14 mouse cellular contexts compared by ENCODE assay signal in genomic region chr1:92703903-92704302, GRCm38 (mm10). TPM values are rescaled to one million over a fixed set of nuclear protein-coding genes. Genes with fewer than 3 reads are reported as not detected.
DNase-seq lines count a peak whose midpoint lies in the region; ATAC-seq and TF ChIP-seq lines count a peak whose summit lies in the region.
"Had no signal": no experiment of that assay in that cellular context is flagged by ENCODE, and none has a peak within 500 bp of the region (broad histone marks: within the 10 kb centered on the region; RNA-seq: fewer than 3 reads in every experiment).

No protein-coding gene starts in this region.

- POLR2A ChIA-PET in Patski (lab: Charles Lee), result no interaction called here

- no peaks in the 10 kb centered on the region for H3K27me3 ChIP-seq in Patski
- H3K27me3 ChIP-seq: hindbrain, embryonic 15.5 days had no signal

- CTCF ChIA-PET in Patski (lab: Charles Lee), result interaction anchor here (0.8 to 1.5 kb wide), 5 partner anchors 7 to 86 kb away, joined by 3 to 6 read pairs (median 3); partner anchors contain the start of gene Otos

- in situ Hi-C loops in Patski (cut with MboI; ENCODE audit: low pct_unique_long_range_greater_than_20kb), result no loop called here

- ATAC-seq in Patski, result peak; percentile 52
- ATAC-seq in CD4-positive, CD25-positive, alpha-beta regulatory T cell, adult 4 months, result no peak
- ATAC-seq: midbrain, embryonic 16.5 days had no signal

- intact Hi-C loops in heart, postnatal 14 days (cut with DNase I), result loop anchor here (5.0 kb wide), 1 partner anchor 68 kb away; no protein-coding TSS in a partner anchor

- DNase-seq in heart, adult 9 months (ENCODE audit: low spot score in 2 of 2), result peak; percentile 15 to 48
- DNase-seq in heart, postnatal 14 days, result no peak
- no peak for DNase-seq in Patski (ENCODE audit: low read depth, low spot score)
- DNase-seq in gastrocnemius, adult 18-20 months (ENCODE audit: low spot score), result peak; percentile 89
- peak; percentile 27 for DNase-seq in lung, postnatal 14 days
- DNase-seq in cerebellum, postnatal 4 days (ENCODE audit: low spot score in 2 of 2), result no peak
- no peak for DNase-seq in thymus, postnatal 36 days
- DNase-seq: cerebellum, adult 11 months had no signal

- no peak for TF ChIP-seq CTCF in Patski (IDR thresholded peaks at IDR 0.05)

RNA-seq across cellular contexts. Expression of gene Otos, which starts 55.3 kb away (rescaled TPM):
- total RNA-seq in heart, postnatal 14 days (2021), result not detected
- polyA plus RNA-seq in Patski (2021), result 0.08 TPM
- total RNA-seq in gastrocnemius, adult 18-20 months (2021), result not detected
- 1 to 10 TPM in 1 of 2 experiments, under 1 TPM in 1; 0.94 to 1.8 TPM for polyA plus RNA-seq in CD4-positive, CD25-positive, alpha-beta regulatory T cell, adult 4 months (2017; shearing (Covaris generic))
- total RNA-seq: CH12.LX; left cerebral cortex, postnatal 14 days had no signal
- polyA plus RNA-seq: stomach, embryonic 14.5 days had no signal

Comparison
In these comparisons a context has a peak if more than half of its experiments do, and no peak if none do; other contexts are left out.
1. DNase-seq: peak in heart, adult 9 months (2 of 2), gastrocnemius, adult 18-20 months (single experiment) and lung, postnatal 14 days (single experiment); none in heart, postnatal 14 days (0 of 2), Patski (single experiment), cerebellum, postnatal 4 days (0 of 2) and thymus, postnatal 36 days (0 of 2).